Mouse (Mus musculus) brown adipose tissue, adult 24 weeks (tissue): ENCODE measurements around the gene Rwdd3. TPM values are rescaled to one million over a fixed set of nuclear protein-coding genes. Genes with fewer than 3 reads are reported as not detected.

Experiments
- H3K27ac ChIP-seq: fragments of 200-500 bp; replicated peaks from 2 replicates; pipeline ENCODE4 v1.5.1; 2012; ENCODE audit warnings: low read depth, mild to moderate bottlenecking, low read length
- H3K4me1 ChIP-seq: fragments of 200-500 bp; 2 replicates; pipeline ENCODE4 v1.6.1; 2012; ENCODE audit warnings: low read length, mixed read lengths; ENCODE audit not compliant: control insufficient read depth, insufficient read depth, insufficient read length
- H3K4me3 ChIP-seq: fragments of 200-500 bp; 2 replicates; pipeline ENCODE4 v1.5.1; 2012; ENCODE audit warnings: low read depth, mild to moderate bottlenecking, low read length, moderate library complexity; ENCODE audit not compliant: insufficient read depth
- polyA plus RNA-seq: library from polyadenylated mRNA; stranded (reverse); fragments of >200 nt; gene quantifications from 2 replicates; pipeline ENCODE4 v1.2.4, GENCODE M21; 2012; ENCODE audit not compliant: missing spikeins, insufficient read depth, insufficient read length

The Rwdd3 gene
- polyA plus RNA-seq, 1 experiment, result 10.9 TPM

GRCm38 (mm10) chr3:121171872-121172265, 374 bp upstream of the Rwdd3 start:
- peak overlapping the region; percentile 34 for H3K4me3 ChIP-seq
- peak overlapping the region; percentile 72 for H3K27ac ChIP-seq
- H3K4me1 ChIP-seq, result peaks cover 7% of the 10 kb centered on the region; the same call in 1 of the 2 replicates

DNA sequence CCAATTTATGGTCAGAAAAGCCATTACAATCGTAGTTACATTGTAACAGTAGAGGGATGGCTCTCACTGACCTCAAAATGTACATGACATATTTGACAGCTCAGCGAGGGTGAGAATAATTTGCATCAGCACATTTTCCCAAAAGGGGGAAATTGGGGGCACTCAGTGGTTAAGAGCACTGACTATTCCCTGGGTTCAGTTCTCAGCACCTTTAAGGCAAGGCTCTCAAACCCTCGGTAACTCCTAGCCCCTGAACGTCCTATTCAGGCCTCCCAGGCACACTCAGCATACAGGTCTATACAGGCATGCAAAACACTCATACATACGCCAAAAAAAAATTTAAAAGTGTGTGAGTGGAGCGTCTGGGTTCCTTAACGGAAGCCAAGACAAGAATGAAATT, 864 bp downstream of the Rwdd3 start:
- no peak overlapping the region for H3K27ac ChIP-seq
- peak overlapping the region; percentile 24; the same call in 1 of the 2 replicates for H3K4me3 ChIP-seq

DNA sequence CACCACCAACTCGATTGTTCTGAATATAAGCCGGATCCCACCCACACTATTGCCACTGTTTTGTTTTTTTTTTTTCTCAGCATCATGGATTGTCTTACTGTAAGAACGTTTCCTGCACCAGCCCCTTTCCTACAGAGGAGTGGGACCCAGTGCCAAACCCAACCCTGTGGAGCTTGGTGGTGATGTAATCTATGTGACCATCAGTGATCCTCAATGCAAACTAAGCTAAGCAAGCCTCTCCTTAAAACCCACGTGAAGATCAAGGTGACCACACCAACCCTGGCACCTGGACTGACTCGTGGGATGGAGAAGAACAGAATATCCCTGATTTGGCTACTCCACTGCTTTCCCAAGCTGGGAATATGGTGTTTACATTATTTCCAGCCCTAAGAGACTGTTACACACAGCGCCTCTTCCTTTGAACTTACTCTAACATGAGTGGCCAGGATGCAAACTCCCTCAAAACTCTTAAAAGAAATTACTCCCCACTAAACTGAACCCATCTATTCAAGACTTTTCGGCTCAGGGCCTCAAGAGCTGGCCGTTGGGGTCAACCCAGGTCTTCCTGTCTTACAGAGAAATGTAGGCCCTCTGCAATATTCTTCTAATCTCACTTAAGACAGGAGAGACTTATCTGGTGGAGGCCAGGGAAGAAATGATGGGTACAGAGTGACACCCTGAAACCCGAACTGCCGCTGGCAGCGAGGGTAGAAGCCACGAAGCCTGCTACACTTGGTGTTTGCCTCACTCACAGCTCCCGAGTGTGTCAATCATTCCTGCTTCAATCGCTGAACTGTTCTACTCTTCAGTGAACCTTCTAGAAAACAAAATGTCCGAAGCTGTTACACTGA, 2.2 kb downstream of the Rwdd3 start:
- Histone ChIP-seq H3K4me1 (peaks cover 7% of the 10 kb centered on the region; the same call in 1 of the 2 replicates), H3K4me3 (no peak overlapping the region), H3K27ac (no peak overlapping the region)

More for the DNA sequence above, 864 bp downstream of the Rwdd3 start:
- peaks cover 7% of the 10 kb centered on the region; the same call in 1 of the 2 replicates for H3K4me1 ChIP-seq

GRCm38 (mm10) chr3:121168581-121168980, 2.9 kb downstream of the Rwdd3 start:
- H3K4me3 ChIP-seq, result no peak overlapping the region
- H3K27ac ChIP-seq, result no peak overlapping the region
- H3K4me1 ChIP-seq, result peaks cover 5% of the 10 kb centered on the region; the same call in 1 of the 2 replicates

DNA sequence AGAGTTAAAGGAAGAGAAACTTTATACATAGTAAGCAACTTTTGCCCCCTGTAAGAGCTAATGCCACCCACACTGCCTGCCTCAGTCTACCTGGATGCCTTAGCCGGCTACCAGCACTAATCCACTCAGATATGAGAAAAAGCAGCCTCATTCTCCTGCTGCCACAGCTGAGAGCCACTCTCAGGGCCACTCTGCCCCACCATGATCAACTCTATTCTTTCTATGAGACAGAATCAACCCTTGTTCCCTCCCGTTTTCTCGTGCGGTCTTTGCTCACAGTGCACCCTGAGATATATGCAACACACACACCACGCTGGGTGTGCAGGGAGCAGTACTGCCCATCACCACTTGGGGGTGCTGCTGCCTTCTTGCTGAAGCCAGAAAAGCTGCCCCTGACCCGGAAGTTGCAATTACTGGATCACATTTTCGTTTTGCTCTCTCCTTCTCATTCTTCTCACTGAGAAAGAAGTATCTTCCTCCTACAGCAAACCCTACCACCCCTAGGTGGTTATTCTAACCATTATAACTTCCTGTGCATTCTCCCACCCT, 8.2 kb downstream of the Rwdd3 start:
- H3K4me3 ChIP-seq, result no peak overlapping the region
- H3K27ac ChIP-seq, result no peak overlapping the region

GRCm38 (mm10) chr3:121161661-121162060, 9.8 kb downstream of the Rwdd3 start:
- H3K4me1 ChIP-seq, result peaks cover 3% of the 10 kb centered on the region; the same call in 1 of the 2 replicates
- H3K4me3 ChIP-seq, result no peak overlapping the region
- H3K27ac ChIP-seq, result no peak overlapping the region

More for the DNA sequence above, 8.2 kb downstream of the Rwdd3 start:
- peaks cover 3% of the 10 kb centered on the region; the same call in 1 of the 2 replicates for H3K4me1 ChIP-seq

DNA sequence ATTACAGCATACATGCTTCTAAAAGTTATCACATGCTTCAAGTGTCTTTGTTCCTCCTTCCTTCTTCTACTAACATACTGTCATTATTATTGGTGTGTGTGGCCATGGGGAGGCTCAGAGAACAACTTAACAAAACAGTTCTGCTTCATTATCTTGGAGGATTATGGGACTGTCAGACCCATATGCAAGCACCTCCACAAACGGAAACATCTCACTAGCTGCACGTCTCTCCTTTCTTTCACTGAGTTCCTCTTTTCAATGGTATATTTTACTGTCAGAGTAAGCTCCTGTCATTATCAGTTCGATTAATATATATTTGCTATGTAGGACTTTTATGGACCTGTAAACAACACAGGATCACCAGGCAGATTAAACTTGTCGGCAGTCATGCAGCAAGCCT, 11.1 kb downstream of the Rwdd3 start:
- peaks cover 3% of the 10 kb centered on the region; the same call in 1 of the 2 replicates for H3K4me1 ChIP-seq
- no peak overlapping the region for H3K4me3 ChIP-seq
- H3K27ac ChIP-seq, result no peak overlapping the region

GRCm38 (mm10) chr3:121159566-121159965, 11.9 kb downstream of the Rwdd3 start:
- H3K4me1 ChIP-seq, result peaks cover 3% of the 10 kb centered on the region; the same call in 1 of the 2 replicates
- H3K27ac ChIP-seq, result peak overlapping the region; percentile 83
- H3K4me3 ChIP-seq, result no peak overlapping the region

DNA sequence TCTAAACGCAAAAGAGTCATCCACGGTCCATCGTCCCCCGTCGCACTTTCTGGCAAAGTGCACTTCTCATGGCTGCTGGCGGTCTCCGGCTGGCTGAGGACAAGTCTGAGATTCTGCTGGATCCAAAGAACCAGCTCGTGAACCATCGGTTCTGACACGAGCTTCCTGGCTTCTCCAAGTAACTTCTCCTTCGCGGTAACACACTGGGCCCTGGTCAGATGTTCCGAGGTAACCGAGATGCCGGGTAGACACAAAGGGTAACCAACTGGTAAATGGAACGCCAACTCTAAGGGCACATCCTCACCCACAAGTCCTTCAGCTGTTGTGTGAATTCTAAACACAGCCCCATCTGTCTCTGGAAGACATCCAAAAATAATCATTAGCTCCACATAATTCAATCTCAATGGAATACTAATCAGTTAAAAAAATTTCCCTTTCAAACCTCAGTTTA, 12.6 kb downstream of the Rwdd3 start:
- Histone ChIP-seq H3K27ac (no peak overlapping the region), H3K4me3 (no peak overlapping the region), H3K4me1 (peaks cover 3% of the 10 kb centered on the region; the same call in 1 of the 2 replicates)

GRCm38 (mm10) chr3:121157546-121158330, 13.8 kb downstream of the Rwdd3 start:
- peaks cover 3% of the 10 kb centered on the region; the same call in 1 of the 2 replicates for H3K4me1 ChIP-seq
- H3K4me3 ChIP-seq, result no peak overlapping the region
- H3K27ac ChIP-seq, result no peak overlapping the region

GRCm38 (mm10) chr3:121156451-121157186, 14.9 kb downstream of the Rwdd3 start:
- peaks cover 3% of the 10 kb centered on the region; the same call in 1 of the 2 replicates for H3K4me1 ChIP-seq
- no peak overlapping the region for H3K4me3 ChIP-seq
- H3K27ac ChIP-seq, result no peak overlapping the region

DNA sequence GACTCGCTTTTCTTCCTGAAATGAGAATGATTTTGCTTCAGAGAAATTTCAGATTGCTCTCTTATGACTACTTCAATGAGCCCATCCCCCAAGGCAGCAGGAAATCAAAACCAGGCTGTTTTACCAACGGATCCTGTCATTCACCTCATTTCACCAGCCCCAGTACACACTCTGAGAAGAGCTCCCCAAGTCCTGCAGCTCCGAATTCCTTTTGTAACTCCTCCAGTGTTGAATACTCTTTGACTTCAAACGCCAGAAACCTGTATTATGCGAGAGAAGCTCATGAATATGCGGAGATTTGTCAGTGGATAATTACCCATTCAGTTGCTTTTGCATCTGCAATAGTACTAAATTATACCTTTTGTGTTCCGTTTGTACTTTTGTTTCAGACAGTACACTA, 15.5 kb downstream of the Rwdd3 start:
- peaks cover under 1% of the 10 kb centered on the region; the same call in 1 of the 2 replicates for H3K4me1 ChIP-seq
- H3K27ac ChIP-seq, result no peak overlapping the region
- no peak overlapping the region for H3K4me3 ChIP-seq

DNA sequence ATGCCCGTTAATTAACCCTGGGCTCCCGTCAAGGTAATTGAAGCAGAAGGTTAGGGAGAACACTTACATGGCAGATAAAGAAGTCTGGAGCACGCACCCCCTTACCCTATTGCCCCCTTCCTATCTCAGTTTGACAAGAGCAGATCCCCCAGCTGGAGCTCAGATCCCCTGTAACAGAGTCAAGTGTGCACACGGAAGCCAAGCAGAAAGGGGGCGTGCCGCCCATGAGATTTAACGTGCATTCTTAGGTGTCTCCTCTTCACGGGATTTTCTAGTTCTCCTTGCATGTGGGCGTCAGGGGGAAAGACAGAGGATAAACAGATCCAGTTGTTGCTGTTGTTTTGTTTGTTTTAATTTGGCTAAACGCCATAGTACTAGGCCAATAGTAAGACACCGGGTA, 37.6 kb downstream of the Rwdd3 start:
- Histone ChIP-seq H3K27ac (no peak overlapping the region), H3K4me3 (no peak overlapping the region), H3K4me1 (no peaks in the 10 kb centered on the region)

- no peaks in the 10 kb centered on the region for H3K4me1 ChIP-seq
- H3K27ac ChIP-seq, result no peak overlapping the region
- H3K4me3 ChIP-seq, result no peak overlapping the region
Observed at GRCm38 (mm10) chr3:121133039-121133438, 38.5 kb downstream of the Rwdd3 start.
